Mouse (Mus musculus) stomach, postnatal 0 days (tissue): ENCODE results near the gene Gm3476.
A peak's percentile ranks its signal among the peaks of the same experiment; 100 is the strongest.
"Not testable (repeated sequence)": the region's sequence is repeated elsewhere in the genome, so short reads cannot be mapped to it uniquely, and the experiment has no call there.

Source experiments
- CTCF ChIP-seq: IDR thresholded peaks from 2 replicates; pipeline ENCODE4 v1.5.1; 2016; ENCODE audit warnings: antibody characterized with exemption, low read depth, mild to moderate bottlenecking, moderate library complexity
- EP300 ChIP-seq: optimal IDR thresholded peaks from 2 replicates; pipeline ENCODE3; 2016; ENCODE audit warnings: antibody characterized with exemption

DNA sequence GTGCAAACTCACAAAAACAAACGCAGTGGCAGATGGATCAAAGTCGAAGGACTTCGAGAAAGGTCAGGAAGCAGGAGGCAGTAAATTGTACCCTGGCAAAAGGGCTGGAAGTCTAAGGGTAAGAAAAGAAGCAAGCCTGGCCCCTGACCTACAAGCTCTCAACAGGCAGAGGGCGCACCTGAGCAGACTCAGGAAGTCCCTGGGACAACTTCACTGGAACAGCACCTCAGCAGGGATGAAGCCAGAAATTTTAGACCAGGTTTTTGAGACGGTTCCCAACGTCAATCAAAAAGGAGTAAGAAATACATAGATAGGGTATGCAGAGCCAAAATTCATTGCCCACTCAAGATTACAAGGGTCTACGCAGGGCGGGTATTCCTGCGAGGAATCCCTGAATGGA is 18.1 kb downstream of the Gm3476 start:
- peak; percentile 40 for TF ChIP-seq CTCF
- not testable (repeated sequence) for TF ChIP-seq EP300
